Mouse (Mus musculus) lung, postnatal 0 days (tissue): ENCODE results near the gene Raet1e. TPM values are rescaled to one million over a fixed set of nuclear protein-coding genes. Genes with fewer than 3 reads are reported as not detected.
A peak's percentile ranks its signal among the peaks of the same experiment; 100 is the strongest.
"Not testable (repeated sequence)": the region's sequence is repeated elsewhere in the genome, so short reads cannot be mapped to it uniquely, and the experiment has no call there.

Source experiments
- ATAC-seq: fragments of 200-750 bp; cut with Nextera tagmentation; 2 replicates; pipeline ENCODE4 v1.8.0; 2017; ENCODE audit warnings: moderate library complexity
- DNase-seq: peaks from one replicate; pipeline ENCODE4 v3.0.0-alpha.2; 2016; ENCODE audit warnings: low spot score
- H3K27ac ChIP-seq: fragments of 300-500 bp; sonication (generic); 2 replicates; pipeline ENCODE4 v1.5.1; 2014; ENCODE audit warnings: antibody characterized with exemption, mild to moderate bottlenecking, low read length, mixed read lengths
- H3K27me3 ChIP-seq: fragments of 300-500 bp; sonication (generic); replicated peaks from 2 replicates; pipeline ENCODE4 v1.6.1; 2014; ENCODE audit warnings: low read length, mixed read lengths; ENCODE audit not compliant: insufficient read depth
- H3K36me3 ChIP-seq: fragments of 300-500 bp; sonication (generic); 2 replicates; pipeline ENCODE4 v1.6.1; 2014; ENCODE audit warnings: low read length, mixed read lengths; ENCODE audit not compliant: insufficient read depth
- H3K4me1 ChIP-seq: fragments of 300-500 bp; sonication (generic); 2 replicates; pipeline ENCODE4 v1.6.1; 2014; ENCODE audit warnings: antibody characterized with exemption, low read depth, low read length, mixed read lengths; ENCODE audit not compliant: insufficient read depth
- H3K4me2 ChIP-seq: fragments of 300-500 bp; sonication (generic); replicated peaks from 2 replicates; pipeline ENCODE4 v1.6.1; 2014; ENCODE audit warnings: low read depth, mild to moderate bottlenecking, low read length, moderate library complexity, mixed read lengths
- H3K4me3 ChIP-seq: fragments of 300-500 bp; sonication (generic); 2 replicates; pipeline ENCODE4 v1.5.1; 2014; ENCODE audit warnings: low read depth, low read length
- H3K9ac ChIP-seq: fragments of 300-500 bp; sonication (generic); replicated peaks from 2 replicates; pipeline ENCODE4 v1.6.1; 2014; ENCODE audit warnings: low read depth, mild to moderate bottlenecking
- H3K9me3 ChIP-seq: fragments of 300-500 bp; sonication (generic); 2 replicates; pipeline ENCODE4 v1.6.1; 2016; ENCODE audit warnings: low read length, mixed read lengths
- CTCF ChIP-seq: IDR thresholded peaks from 2 replicates; pipeline ENCODE4 v1.5.1; 2016; ENCODE audit warnings: antibody characterized with exemption, mild to moderate bottlenecking
- EP300 ChIP-seq: IDR thresholded peaks from 2 replicates; pipeline ENCODE4 v1.6.1; 2016; ENCODE audit warnings: antibody characterized with exemption, mild to moderate bottlenecking, control low read depth
- WGBS: fragments of 180-500 bp; shearing (Covaris S2); extraction: QIAGEN DNeasy Blood & Tissue Kit; methylation state at CpG from one replicate; pipeline ENCODE4 v1.1.7; 2014; 5-methylcytosine and 5-hydroxymethylcytosine counted together
- polyA plus RNA-seq: library from polyadenylated mRNA; unstranded; fragments of >200 nt; fragmentation: Nextera tagmentation; extraction: Ambion mirVana; gene quantifications from 2 replicates; pipeline ENCODE4 v1.2.1, GENCODE M21; 2015

The Raet1e gene
- polyA plus RNA-seq, result 4.6 and 5.1 TPM in 2 replicates

DNA sequence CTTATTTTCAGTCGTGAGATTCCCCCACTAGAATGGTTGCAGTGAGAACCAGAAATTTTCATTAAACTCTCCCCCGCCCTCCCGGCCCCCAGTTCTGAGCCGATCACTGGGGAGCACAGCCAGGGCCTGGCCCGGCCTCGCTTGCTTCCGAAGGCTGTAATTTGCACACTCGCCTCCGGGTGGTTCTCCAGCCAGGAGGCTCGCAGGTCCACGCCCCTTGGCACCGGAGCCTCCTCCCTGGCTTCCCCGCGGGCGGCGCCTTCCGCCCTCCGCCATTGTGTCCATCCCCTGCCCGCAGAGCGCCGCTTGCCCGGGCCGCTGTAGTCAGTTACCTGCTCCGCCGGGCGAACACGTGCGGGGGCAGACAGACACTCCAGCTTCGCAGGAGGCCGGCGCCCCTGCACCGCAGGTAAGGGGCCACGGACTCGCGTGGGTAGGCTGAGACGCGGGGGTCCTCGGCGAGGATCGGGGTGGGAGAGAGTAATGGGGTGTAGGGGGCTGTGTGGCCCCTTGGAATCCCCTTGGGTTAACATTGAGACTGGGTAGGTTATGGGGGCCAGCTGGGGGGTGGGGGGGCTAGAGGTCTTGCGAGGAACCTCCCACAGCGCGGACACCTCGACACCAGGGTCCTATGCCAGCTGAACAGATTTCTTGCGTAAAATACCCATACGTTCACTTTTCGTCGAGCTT is at the start of gene Raet1e, which contains the start of gene H60b:
Gene Raet1e (plus strand): TSS at position 260 of the 690 bp plus-strand sequence.
Gene H60b (plus strand): TSS at position 277 of the 690 bp plus-strand sequence.
- peaks cover 27% of the 10 kb centered on the region for H3K27me3 ChIP-seq
- DNase-seq (peak; percentile 89), ATAC-seq (peak; percentile 95)
- H3K4me3 ChIP-seq, result peak within 1 kb of the TSS; percentile 25
- under 1% methylated on average over 47 of the region's 48 CpGs for WGBS
- not testable (repeated sequence) for H3K4me1 ChIP-seq, H3K9me3 ChIP-seq, H3K27ac ChIP-seq, H3K9ac ChIP-seq, H3K36me3 ChIP-seq
- H3K4me2 ChIP-seq, result peak within 1 kb of the TSS; percentile 55
- peak; percentile 57 for TF ChIP-seq CTCF

DNA sequence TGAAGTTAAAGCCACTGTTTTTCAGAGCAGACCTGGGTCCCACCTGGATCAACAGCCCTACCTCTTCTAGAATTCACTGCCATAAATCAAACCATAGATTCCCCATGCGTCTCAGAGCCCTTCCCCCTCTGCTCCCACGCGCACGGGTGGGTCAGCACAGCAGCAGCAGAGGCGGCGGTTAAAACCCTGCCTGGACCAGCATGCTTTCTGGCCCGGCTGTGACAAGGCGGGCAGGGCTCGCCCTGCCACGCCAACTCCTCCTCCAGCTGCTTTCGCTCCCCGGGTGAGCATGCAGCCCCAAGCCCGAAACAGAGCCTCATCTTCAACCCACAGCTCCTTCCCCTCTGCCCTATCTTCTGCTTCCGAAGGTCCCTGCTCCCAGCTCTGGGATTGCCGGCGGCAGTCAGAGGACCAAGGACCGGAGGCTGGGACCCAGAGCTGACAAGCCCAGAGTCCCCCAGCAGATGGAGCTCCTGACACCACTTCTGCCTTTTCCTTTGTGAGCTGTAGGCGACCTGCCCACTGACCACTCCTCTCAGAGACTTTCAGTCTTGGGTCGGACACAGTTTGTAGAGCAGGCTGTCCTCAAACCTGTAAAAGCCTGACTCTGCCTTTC is 17.6 kb upstream of the Raet1e start:
- no peak overlapping the region for H3K9ac ChIP-seq
- H3K4me2 ChIP-seq, result peak overlapping the region; percentile 52
- DNase-seq (peak; percentile 84), ATAC-seq (peak; percentile 70)
- TF ChIP-seq EP300, result no peak
- TF ChIP-seq CTCF, result peak; percentile 84
- H3K4me3 ChIP-seq, result peak overlapping the region; percentile 25; the same call in 1 of the 2 replicates
- no peak overlapping the region for H3K27ac ChIP-seq
- no peaks in the 10 kb centered on the region for H3K4me1 ChIP-seq
- H3K27me3 ChIP-seq, result no peaks in the 10 kb centered on the region
- H3K36me3 ChIP-seq, result no peaks in the 10 kb centered on the region
- 4% methylated on average over 17 of the region's 19 CpGs for WGBS
- H3K9me3 ChIP-seq, result no peaks in the 10 kb centered on the region

DNA sequence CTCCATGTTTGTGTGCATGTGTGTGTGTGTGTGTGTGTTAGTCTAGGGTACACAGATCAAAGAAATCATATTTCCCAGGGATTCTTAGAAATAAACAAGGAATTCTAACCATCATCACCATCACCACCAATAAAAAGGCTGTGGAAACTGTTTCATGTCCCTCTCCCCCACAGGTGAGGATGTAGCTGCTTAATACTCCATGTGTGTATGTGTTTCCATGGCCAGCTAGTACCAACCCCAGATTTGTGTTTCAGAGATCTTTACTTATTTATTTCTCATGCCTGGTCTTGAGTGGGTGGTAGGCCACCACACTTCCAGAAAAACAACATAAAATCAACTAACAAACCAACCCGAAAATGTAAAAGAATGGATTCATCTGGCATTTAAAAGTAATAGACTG is 16.2 kb upstream of the Raet1e start:
- not testable (repeated sequence) for H3K9me3 ChIP-seq, H3K36me3 ChIP-seq, ATAC-seq, H3K4me1 ChIP-seq, H3K27ac ChIP-seq, H3K9ac ChIP-seq, H3K4me2 ChIP-seq, H3K27me3 ChIP-seq, H3K4me3 ChIP-seq
- DNase-seq, result peak; percentile 66
- WGBS, result 82% methylated on average over 1 of the region's 1 CpGs

DNA sequence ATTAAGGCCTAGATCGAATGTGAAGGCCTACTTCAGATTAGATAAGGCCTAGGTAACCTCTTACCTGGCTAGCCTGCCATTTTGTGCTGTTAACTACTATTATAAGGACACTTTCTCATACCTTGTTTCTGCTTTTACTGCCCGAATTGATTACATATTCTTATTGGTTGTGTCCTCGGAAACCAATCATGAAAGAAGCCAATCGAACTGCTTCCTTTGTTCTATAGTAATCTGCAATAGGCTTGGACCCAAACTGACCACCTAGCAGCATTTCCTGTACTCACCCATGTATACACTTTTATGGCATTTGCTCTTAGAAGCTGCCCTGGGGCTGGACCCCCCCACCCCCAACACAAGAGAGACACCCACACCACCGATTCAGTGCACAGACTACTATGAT is 15.4 kb upstream of the Raet1e start:
- no peak overlapping the region for H3K4me2 ChIP-seq
- DNase-seq (no peak), ATAC-seq (no peak)
- no peaks in the 10 kb centered on the region for H3K9me3 ChIP-seq
- no peaks in the 10 kb centered on the region for H3K36me3 ChIP-seq
- H3K4me1 ChIP-seq, result no peaks in the 10 kb centered on the region
- TF ChIP-seq CTCF (no peak), EP300 (no peak)
- no peaks in the 10 kb centered on the region for H3K27me3 ChIP-seq
- no peak overlapping the region for H3K27ac ChIP-seq
- H3K9ac ChIP-seq, result no peak overlapping the region
- H3K4me3 ChIP-seq, result no peak overlapping the region
- WGBS, result 77% methylated on average over 5 of the region's 5 CpGs

DNA sequence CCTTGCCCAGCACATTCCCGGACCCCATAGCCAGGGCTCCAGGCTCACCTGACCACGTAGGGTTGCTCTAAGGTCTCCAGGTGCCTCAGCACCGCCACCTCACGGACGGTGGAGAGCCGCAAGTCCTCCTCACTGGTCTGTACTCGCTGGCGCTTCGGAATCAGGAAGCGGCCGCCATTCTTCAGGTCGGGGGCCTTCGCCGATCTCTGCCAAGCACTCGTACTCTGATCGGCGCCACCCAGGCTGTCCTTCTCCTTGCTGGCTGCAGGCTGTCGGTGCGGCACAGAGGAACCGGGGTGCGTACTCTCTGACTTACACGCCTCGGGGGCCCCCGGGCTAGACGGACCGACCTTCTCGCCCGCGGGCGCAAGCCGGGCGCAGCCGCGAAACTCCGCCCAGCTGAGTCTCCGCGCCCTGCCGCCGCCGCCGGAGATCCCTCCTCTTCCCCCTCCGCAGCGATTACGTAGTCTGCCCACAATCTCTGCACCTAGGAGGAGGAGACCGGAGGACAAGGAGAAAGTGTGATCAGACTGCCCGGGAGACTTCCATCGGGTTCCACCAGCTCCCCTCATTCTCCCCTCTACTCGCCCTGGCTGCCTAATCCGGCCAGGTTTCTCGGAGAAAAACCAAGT is 9.8 kb upstream of the Raet1e start:
- Histone ChIP-seq H3K4me2 (peak overlapping the region; percentile 100), H3K9ac (peak overlapping the region; percentile 72), H3K9me3 (no peaks in the 10 kb centered on the region), H3K27ac (peak overlapping the region; percentile 75), H3K4me1 (peaks cover 4% of the 10 kb centered on the region), H3K27me3 (peaks cover 20% of the 10 kb centered on the region), H3K4me3 (peak overlapping the region; percentile 75), H3K36me3 (no peaks in the 10 kb centered on the region)
- TF ChIP-seq EP300 (no peak), CTCF (peak; percentile 76)
- peak; percentile 89 for DNase-seq
- 2% methylated on average over 49 of the region's 50 CpGs for WGBS
- ATAC-seq, result peak; percentile 95

DNA sequence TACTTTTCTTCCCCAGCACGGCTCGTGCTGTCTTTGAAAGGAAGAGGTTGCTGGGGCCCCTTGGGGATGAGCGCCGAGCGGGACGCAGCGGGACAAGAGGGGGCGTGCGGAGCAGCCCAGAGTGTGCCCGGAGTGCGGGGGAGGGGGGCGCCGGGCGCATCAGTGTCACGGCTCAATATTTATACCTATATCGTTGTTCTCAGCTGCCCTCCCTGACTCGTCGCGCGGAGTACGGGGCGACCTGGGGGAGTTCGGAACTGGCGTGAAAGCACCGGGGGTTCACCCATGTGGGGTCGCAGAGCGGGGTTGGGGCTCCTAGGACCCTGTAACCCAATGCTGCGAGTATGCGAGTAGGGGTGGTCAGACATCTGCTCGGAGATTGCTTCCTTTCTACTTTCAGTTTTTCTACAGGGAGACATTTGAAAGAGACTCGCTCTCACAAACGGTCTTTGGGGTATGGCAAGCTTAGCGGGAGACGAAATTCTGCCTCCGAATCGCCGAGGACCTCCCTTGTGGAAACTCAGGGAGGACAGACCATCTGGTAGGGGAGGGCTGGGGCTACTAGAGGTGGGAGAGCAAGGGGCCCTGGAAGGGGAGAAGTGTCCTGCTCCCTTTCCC is 9.2 kb upstream of the Raet1e start, which contains the start of gene E030030I06Rik:
Gene E030030I06Rik (minus strand): TSS at position 198 of the 618 bp plus-strand sequence.
- H3K4me3 ChIP-seq, result peak within 1 kb of the TSS; percentile 75
- peak within 1 kb of the TSS; percentile 75 for H3K27ac ChIP-seq
- ATAC-seq, result peak; percentile 15
- H3K4me1 ChIP-seq, result peaks cover 4% of the 10 kb centered on the region
- no peaks in the 10 kb centered on the region for H3K36me3 ChIP-seq
- peak within 1 kb of the TSS; percentile 72 for H3K9ac ChIP-seq
- H3K9me3 ChIP-seq, result no peaks in the 10 kb centered on the region
- DNase-seq, result peak; percentile 38
- H3K4me2 ChIP-seq, result peak within 1 kb of the TSS; percentile 100
- no peak for TF ChIP-seq CTCF
- no peak for TF ChIP-seq EP300
- H3K27me3 ChIP-seq, result peaks cover 20% of the 10 kb centered on the region
- WGBS, result under 1% methylated on average over 37 of the region's 37 CpGs
